Mouse (Mus musculus) intestine, embryonic 15.5 days (tissue): ENCODE data around the gene Gm12695. TPM values are rescaled to one million over a fixed set of nuclear protein-coding genes. Genes with fewer than 3 reads are reported as not detected.

ENCODE experiments used
- ATAC-seq: fragments of 200-750 bp; cut with Nextera tagmentation; 2 replicates; pipeline ENCODE4 v1.8.0; 2017; ENCODE audit warnings: moderate TSS enrichment, moderate library complexity
- H3K27ac ChIP-seq: fragments of 300-500 bp; sonication (generic); 2 replicates; pipeline ENCODE4 v1.5.1; 2015; ENCODE audit warnings: mild to moderate bottlenecking, inconsistent platforms
- H3K27me3 ChIP-seq: fragments of 300-500 bp; sonication (generic); replicated peaks from 2 replicates; pipeline ENCODE4 v1.6.1; 2015; ENCODE audit warnings: inconsistent platforms
- H3K36me3 ChIP-seq: fragments of 300-500 bp; sonication (generic); 2 replicates; pipeline ENCODE4 v1.6.1; 2015; ENCODE audit warnings: inconsistent platforms
- H3K4me1 ChIP-seq: fragments of 300-500 bp; sonication (generic); replicated peaks from 2 replicates; pipeline ENCODE4 v1.6.1; 2015; ENCODE audit warnings: inconsistent platforms
- H3K4me2 ChIP-seq: fragments of 300-500 bp; sonication (generic); replicated peaks from 2 replicates; pipeline ENCODE4 v1.6.1; 2015; ENCODE audit warnings: mild to moderate bottlenecking, inconsistent platforms
- H3K4me3 ChIP-seq: fragments of 300-500 bp; sonication (generic); replicated peaks from 2 replicates; pipeline ENCODE4 v1.5.1; 2015; ENCODE audit warnings: inconsistent platforms
- H3K9ac ChIP-seq: fragments of 300-500 bp; sonication (generic); 2 replicates; pipeline ENCODE4 v1.6.1; 2015; ENCODE audit warnings: inconsistent platforms
- H3K9me3 ChIP-seq: fragments of 300-500 bp; sonication (generic); 2 replicates; pipeline ENCODE4 v1.6.1; 2016; ENCODE audit warnings: inconsistent platforms
- WGBS: fragments of 180-500 bp; shearing (Covaris S2); methylation state at CpG from one replicate; pipeline ENCODE4 v1.1.7; 2015; 5-methylcytosine and 5-hydroxymethylcytosine counted together
- polyA plus RNA-seq: library from polyadenylated mRNA; unstranded; fragments of >200 nt; fragmentation: Nextera tagmentation; extraction: Ambion mirVana; gene quantifications from 2 replicates; pipeline ENCODE4 v1.2.1, GENCODE M21; 2015

Gm12695 gene
- polyA plus RNA-seq: not detected in 2 replicates

GRCm38 (mm10) chr4:96785086-96785485 lies at the start of gene Gm12695:
Gm12695 (minus strand) TSS chr4:96785186.
- WGBS: 86% methylated on average over 3 of the region's 3 CpGs
- Histone ChIP-seq H3K4me3 (no peak within 1 kb of the TSS), H3K4me2 (no peak within 1 kb of the TSS), H3K9me3 (no peaks in the 10 kb centered on the region), H3K27ac (no peak within 1 kb of the TSS), H3K9ac (no peak within 1 kb of the TSS), H3K4me1 (no peaks in the 10 kb centered on the region), H3K27me3 (no peaks in the 10 kb centered on the region), H3K36me3 (no peaks in the 10 kb centered on the region)
- ATAC-seq: no peak

DNA sequence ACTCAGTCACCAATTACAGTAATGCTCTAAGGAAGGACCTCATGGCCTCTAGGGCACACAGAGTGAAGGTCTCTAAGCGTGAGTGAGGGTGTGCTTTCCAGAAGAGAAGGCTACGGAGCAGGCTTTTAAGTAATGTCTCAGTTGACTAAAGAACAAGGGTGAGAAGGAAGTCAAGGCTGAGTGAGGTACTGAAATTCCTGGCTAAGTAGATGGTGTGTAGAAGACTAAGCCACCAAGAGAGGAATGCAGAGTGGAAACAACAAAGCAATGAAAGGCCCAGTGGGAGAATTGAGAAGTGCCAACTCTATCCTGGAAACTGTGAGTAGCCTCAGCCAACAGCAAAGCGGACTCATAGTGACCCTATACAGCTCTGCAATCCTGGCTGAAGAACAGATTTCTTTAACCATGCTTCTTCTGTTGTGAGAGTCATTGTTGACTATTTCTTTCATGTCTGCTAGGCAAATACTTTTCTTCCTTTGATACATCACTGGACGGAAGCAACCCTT lies 40.6 kb upstream of the Gm12695 start:
- no peak for ATAC-seq

DNA sequence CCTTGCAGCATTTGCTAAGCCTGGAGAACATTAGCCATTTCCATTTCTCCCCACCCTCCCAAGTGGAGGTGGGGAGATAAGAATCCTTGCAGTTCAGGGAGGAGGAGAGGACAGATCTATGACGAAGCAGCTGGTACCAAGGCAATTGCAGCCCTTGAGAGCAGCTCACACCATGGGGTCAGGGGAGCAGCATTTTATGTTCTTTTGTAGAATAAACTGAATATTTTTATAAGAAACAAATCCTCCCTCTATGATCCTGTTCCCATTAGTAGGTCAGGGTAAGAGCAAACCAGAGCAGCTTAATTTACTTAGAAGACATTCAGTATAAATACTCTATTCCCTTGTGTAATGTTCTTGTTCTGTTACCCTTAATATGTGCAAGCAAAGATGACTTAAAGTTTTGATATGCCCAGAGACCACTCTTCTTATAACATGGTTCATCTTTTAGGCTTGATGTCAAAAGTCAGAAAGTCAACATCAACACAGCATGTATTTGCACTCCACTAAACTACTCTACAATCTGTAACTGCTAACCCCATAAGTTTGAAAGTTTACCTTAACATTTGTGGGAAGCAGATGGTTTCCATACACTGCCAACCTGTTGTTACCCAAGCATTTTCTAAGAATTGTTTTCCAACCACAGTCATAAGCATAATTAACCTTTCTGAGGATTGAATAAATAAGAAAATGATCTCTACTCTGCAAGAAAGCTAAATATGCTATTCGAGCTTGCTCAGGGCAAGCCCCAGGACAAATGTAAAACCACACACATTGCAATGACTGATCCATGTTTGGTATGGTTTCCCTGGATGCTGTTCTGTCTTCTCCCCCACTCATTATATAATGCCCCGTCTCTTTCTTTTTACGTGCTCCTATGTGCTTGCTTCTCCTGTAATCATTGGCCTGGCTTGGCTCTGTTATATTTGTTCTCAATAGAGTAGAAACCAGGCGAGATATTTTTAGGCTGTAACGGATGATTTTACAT lies 22.1 kb upstream of the Gm12695 start:
- H3K27ac ChIP-seq: no peak overlapping the region
- no peaks in the 10 kb centered on the region for H3K9me3 ChIP-seq
- ATAC-seq: no peak
- H3K4me2 ChIP-seq: no peak overlapping the region
- no peaks in the 10 kb centered on the region for H3K27me3 ChIP-seq
- H3K4me3 ChIP-seq: no peak overlapping the region
- H3K9ac ChIP-seq: no peak overlapping the region
- no peaks in the 10 kb centered on the region for H3K36me3 ChIP-seq
- WGBS: 40% methylated on average over 6 of the region's 6 CpGs
- no peaks in the 10 kb centered on the region for H3K4me1 ChIP-seq

More for the DNA sequence above, 40.6 kb upstream of the Gm12695 start:
- no peak overlapping the region for H3K4me3 ChIP-seq
- WGBS: 84% methylated on average over 4 of the region's 4 CpGs
- H3K9me3 ChIP-seq: no peaks in the 10 kb centered on the region
- no peak overlapping the region for H3K9ac ChIP-seq
- no peak overlapping the region for H3K27ac ChIP-seq
- no peaks in the 10 kb centered on the region for H3K27me3 ChIP-seq
- no peaks in the 10 kb centered on the region for H3K36me3 ChIP-seq
- no peak overlapping the region for H3K4me2 ChIP-seq
- H3K4me1 ChIP-seq: no peaks in the 10 kb centered on the region

DNA sequence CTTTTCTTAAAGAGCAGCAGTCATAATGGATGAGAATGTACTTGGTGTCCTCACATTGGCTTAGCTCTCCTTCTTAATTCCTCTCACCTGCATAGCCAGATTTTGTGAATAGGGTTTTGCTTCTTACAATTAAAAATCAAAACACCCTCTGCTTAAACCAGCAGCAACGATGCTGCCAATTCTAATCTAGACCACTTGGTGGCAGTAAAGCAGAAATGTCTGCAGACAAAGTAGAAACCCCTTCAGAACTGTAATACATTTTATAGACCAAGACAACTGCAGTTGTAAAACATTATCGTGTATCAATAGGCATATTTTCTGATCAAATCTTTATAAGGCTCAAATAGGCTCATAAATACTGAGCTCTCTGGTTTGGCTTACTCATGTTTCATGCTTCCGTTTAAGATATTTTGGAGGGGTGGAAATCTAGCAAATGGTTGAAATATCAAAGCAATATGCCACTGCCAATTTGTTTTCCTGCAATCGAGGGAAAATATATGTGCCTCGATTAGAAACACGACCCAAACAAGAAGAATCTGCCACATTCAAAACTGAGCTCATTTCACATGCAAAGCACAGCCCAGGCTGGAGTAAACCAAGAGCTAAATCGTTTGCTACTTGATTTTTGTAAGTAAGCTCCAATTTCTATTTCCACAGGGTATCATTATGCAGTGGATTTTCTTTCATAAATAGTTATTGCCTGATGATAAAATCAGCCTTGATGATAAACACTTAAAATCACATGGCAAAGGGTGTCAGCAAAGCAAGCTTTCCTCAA lies 14.6 kb upstream of the Gm12695 start:
- Histone ChIP-seq H3K4me1 (no peaks in the 10 kb centered on the region), H3K36me3 (no peaks in the 10 kb centered on the region), H3K27ac (no peak overlapping the region), H3K27me3 (no peaks in the 10 kb centered on the region), H3K9ac (no peak overlapping the region), H3K9me3 (no peaks in the 10 kb centered on the region), H3K4me2 (no peak overlapping the region), H3K4me3 (no peak overlapping the region)
- WGBS: 45% methylated on average over 7 of the region's 7 CpGs
- no peak for ATAC-seq

DNA sequence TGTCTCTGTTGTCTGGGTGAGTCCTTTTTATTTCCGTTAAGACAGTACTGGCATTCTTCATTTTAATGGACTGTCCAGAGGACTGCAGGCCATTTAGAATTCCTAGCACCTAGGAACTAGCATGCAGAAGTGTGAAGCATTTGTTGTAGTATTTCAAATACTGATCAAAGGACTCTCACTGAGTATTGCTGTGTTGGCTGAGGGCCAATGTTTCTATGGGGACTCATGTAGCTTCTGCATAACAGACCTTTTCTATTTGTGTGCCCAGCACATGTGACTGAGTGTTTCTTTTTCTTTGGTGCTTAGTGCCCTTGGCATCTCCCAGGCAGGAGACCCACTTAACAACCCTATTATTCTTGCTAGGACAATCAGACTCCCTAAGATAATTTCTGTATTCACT lies 12.6 kb upstream of the Gm12695 start:
- H3K9ac ChIP-seq: no peak overlapping the region
- H3K9me3 ChIP-seq: no peaks in the 10 kb centered on the region
- WGBS: 37% methylated on average over 1 of the region's 1 CpGs
- no peaks in the 10 kb centered on the region for H3K4me1 ChIP-seq
- H3K4me2 ChIP-seq: no peak overlapping the region
- H3K27ac ChIP-seq: no peak overlapping the region
- no peaks in the 10 kb centered on the region for H3K27me3 ChIP-seq
- H3K4me3 ChIP-seq: no peak overlapping the region
- H3K36me3 ChIP-seq: no peaks in the 10 kb centered on the region
- ATAC-seq: no peak

GRCm38 (mm10) chr4:96791301-96791700 lies 6.3 kb upstream of the Gm12695 start:
- Histone ChIP-seq H3K4me3 (no peak overlapping the region), H3K9me3 (no peaks in the 10 kb centered on the region), H3K4me2 (no peak overlapping the region), H3K36me3 (no peaks in the 10 kb centered on the region), H3K27me3 (no peaks in the 10 kb centered on the region), H3K27ac (no peak overlapping the region), H3K4me1 (no peaks in the 10 kb centered on the region), H3K9ac (no peak overlapping the region)
- no peak for ATAC-seq

GRCm38 (mm10) chr4:96789905-96790304 lies 4.9 kb upstream of the Gm12695 start:
- H3K4me3 ChIP-seq: no peak overlapping the region
- H3K9ac ChIP-seq: no peak overlapping the region
- 32% methylated on average over 3 of the region's 3 CpGs for WGBS
- H3K4me1 ChIP-seq: no peaks in the 10 kb centered on the region
- no peaks in the 10 kb centered on the region for H3K27me3 ChIP-seq
- H3K9me3 ChIP-seq: no peaks in the 10 kb centered on the region
- no peak for ATAC-seq
- H3K36me3 ChIP-seq: no peaks in the 10 kb centered on the region
- no peak overlapping the region for H3K4me2 ChIP-seq
- no peak overlapping the region for H3K27ac ChIP-seq

DNA sequence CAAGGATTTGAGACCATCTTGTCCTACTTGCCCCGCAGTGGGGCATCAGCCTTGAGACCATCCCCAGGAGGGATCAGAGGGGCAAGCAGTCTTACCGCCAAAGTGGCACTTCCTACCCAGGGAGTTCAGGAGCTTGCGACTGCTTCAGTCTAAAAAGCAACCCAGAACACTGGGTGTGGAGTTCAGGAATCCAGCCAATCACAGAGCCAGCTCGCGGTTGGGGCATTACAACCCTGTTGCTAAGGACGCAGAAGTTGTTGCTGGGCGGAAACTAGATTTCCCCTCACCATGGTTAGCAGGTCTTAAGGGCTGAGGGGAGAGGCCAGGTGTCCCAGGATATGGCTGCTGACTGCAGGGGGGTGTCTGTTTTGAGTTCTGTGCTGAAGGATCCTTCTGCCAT lies 1.6 kb upstream of the Gm12695 start:
- H3K27ac ChIP-seq: no peak overlapping the region
- H3K4me2 ChIP-seq: no peak overlapping the region
- no peak for ATAC-seq
- no peak overlapping the region for H3K4me3 ChIP-seq
- no peaks in the 10 kb centered on the region for H3K9me3 ChIP-seq
- no peaks in the 10 kb centered on the region for H3K4me1 ChIP-seq
- whole genome bisulfite sequencing: 17% methylated on average over 7 of the region's 7 CpGs
- no peaks in the 10 kb centered on the region for H3K36me3 ChIP-seq
- H3K27me3 ChIP-seq: no peaks in the 10 kb centered on the region
- H3K9ac ChIP-seq: no peak overlapping the region

GRCm38 (mm10) chr4:96772966-96773566 lies 11.9 kb downstream of the Gm12695 start:
- Histone ChIP-seq H3K9ac (no peak overlapping the region), H3K27ac (no peak overlapping the region), H3K36me3 (no peaks in the 10 kb centered on the region), H3K4me2 (no peak overlapping the region), H3K4me3 (no peak overlapping the region), H3K9me3 (no peaks in the 10 kb centered on the region), H3K27me3 (no peaks in the 10 kb centered on the region), H3K4me1 (no peaks in the 10 kb centered on the region)
- ATAC-seq: no peak
- WGBS: 73% methylated on average over 3 of the region's 3 CpGs

GRCm38 (mm10) chr4:96766396-96766998 lies 18.5 kb downstream of the Gm12695 start:
- H3K4me3 ChIP-seq: no peak overlapping the region
- no peaks in the 10 kb centered on the region for H3K36me3 ChIP-seq
- H3K9ac ChIP-seq: no peak overlapping the region
- H3K4me2 ChIP-seq: no peak overlapping the region
- H3K9me3 ChIP-seq: no peaks in the 10 kb centered on the region
- 66% methylated on average over 2 of the region's 2 CpGs for WGBS
- H3K27me3 ChIP-seq: no peaks in the 10 kb centered on the region
- H3K27ac ChIP-seq: no peak overlapping the region
- ATAC-seq: no peak
- H3K4me1 ChIP-seq: no peaks in the 10 kb centered on the region

- no peaks in the 10 kb centered on the region for H3K27me3 ChIP-seq
- H3K4me2 ChIP-seq: no peak overlapping the region
- WGBS: 72% methylated on average over 1 of the region's 1 CpGs
- no peak overlapping the region for H3K4me3 ChIP-seq
- no peak overlapping the region for H3K27ac ChIP-seq
- no peak for ATAC-seq
- H3K4me1 ChIP-seq: no peaks in the 10 kb centered on the region
- H3K36me3 ChIP-seq: no peaks in the 10 kb centered on the region
- H3K9me3 ChIP-seq: no peaks in the 10 kb centered on the region
- no peak overlapping the region for H3K9ac ChIP-seq
Measured at GRCm38 (mm10) chr4:96751953-96752352, 33.0 kb downstream of the Gm12695 start.

DNA sequence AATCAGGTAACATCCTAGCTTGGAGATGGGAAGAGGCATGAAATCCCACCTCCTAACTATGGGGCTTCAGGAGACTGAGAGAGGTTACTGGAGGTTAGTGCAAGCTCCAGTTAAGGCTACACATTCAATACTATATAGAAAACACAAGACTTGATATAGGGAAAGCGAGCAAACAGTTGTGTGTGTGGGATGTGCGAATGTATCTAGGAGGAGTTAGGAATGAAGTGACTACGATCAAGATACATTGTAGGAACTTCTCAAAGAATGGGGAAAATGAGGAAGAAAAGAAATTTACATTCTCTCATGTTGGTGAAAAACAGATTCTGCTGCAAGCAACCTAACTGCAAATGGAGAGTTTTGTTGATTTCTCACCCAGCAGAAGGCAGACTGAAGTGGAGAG lies 44.5 kb downstream of the Gm12695 start:
- 92% methylated on average over 3 of the region's 3 CpGs for WGBS
- Histone ChIP-seq H3K4me1 (no peaks in the 10 kb centered on the region), H3K9ac (no peak overlapping the region), H3K27me3 (no peaks in the 10 kb centered on the region), H3K27ac (no peak overlapping the region), H3K9me3 (no peaks in the 10 kb centered on the region), H3K4me3 (no peak overlapping the region), H3K4me2 (no peak overlapping the region), H3K36me3 (no peaks in the 10 kb centered on the region)
- ATAC-seq: no peak
